Mouse (Mus musculus) kidney, embryonic 16.5 days (tissue): Measurements from ENCODE around the gene Mab21l1. TPM values are rescaled to one million over a fixed set of nuclear protein-coding genes. Genes with fewer than 3 reads are reported as not detected.
A peak's percentile ranks its signal among the peaks of the same experiment; 100 is the strongest.

Source experiments
- ATAC-seq: fragments of 200-750 bp; cut with Nextera tagmentation; 2 replicates; pipeline ENCODE4 v1.8.0; 2017; ENCODE audit warnings: moderate TSS enrichment; ENCODE audit not compliant: low FRiP score, low TSS enrichment
- H3K27ac ChIP-seq: fragments of 300-500 bp; sonication (generic); 2 replicates; pipeline ENCODE4 v1.5.1; 2014; ENCODE audit warnings: low read length
- H3K27me3 ChIP-seq: fragments of 300-500 bp; sonication (generic); 2 replicates; pipeline ENCODE4 v1.6.1; 2014; ENCODE audit warnings: low read length, control low read depth, mixed read lengths; ENCODE audit not compliant: insufficient read depth
- H3K36me3 ChIP-seq: fragments of 300-500 bp; sonication (generic); 2 replicates; pipeline ENCODE4 v1.6.1; 2014; ENCODE audit warnings: low read length, control low read depth, mixed read lengths; ENCODE audit not compliant: insufficient read depth
- H3K4me1 ChIP-seq: fragments of 300-500 bp; sonication (generic); 2 replicates; pipeline ENCODE4 v1.6.1; 2014; ENCODE audit warnings: low read length, control low read depth, mixed read lengths; ENCODE audit not compliant: insufficient read depth
- H3K4me2 ChIP-seq: fragments of 300-500 bp; sonication (generic); replicated peaks from 2 replicates; pipeline ENCODE4 v1.6.1; 2014; ENCODE audit warnings: low read depth, low read length
- H3K4me3 ChIP-seq: fragments of 300-500 bp; sonication (generic); 2 replicates; pipeline ENCODE4 v1.5.1; 2014; ENCODE audit warnings: mild to moderate bottlenecking, low read length
- H3K9ac ChIP-seq: fragments of 300-500 bp; sonication (generic); replicated peaks from 2 replicates; pipeline ENCODE4 v1.6.1; 2014; ENCODE audit warnings: low read length
- H3K9me3 ChIP-seq: fragments of 300-500 bp; sonication (generic); 2 replicates; pipeline ENCODE4 v1.6.1; 2016; ENCODE audit warnings: low read length, control low read depth
- WGBS: fragments of 180-500 bp; shearing (Covaris S2); extraction: QIAGEN DNeasy Blood & Tissue Kit; methylation state at CpG from one replicate; pipeline ENCODE4 v1.1.7; 2014; 5-methylcytosine and 5-hydroxymethylcytosine counted together
- polyA plus RNA-seq: library from polyadenylated mRNA; unstranded; fragments of >200 nt; fragmentation: Nextera tagmentation; extraction: Ambion mirVana; gene quantifications from 2 replicates; pipeline ENCODE4 v1.2.1, GENCODE M21; 2015

Mab21l1 gene
- 0.37 TPM in 2 replicates for polyA plus RNA-seq

- H3K27me3 ChIP-seq, result peaks cover 78% of the 10 kb centered on the region
- no peaks in the 10 kb centered on the region for H3K9me3 ChIP-seq
- peaks cover 30% of the 10 kb centered on the region for H3K4me1 ChIP-seq
- peak within 1 kb of the TSS; percentile 35 for H3K4me3 ChIP-seq
- no peak within 1 kb of the TSS for H3K9ac ChIP-seq
- peak within 1 kb of the TSS; percentile 53 for H3K4me2 ChIP-seq
- H3K36me3 ChIP-seq, result no peaks in the 10 kb centered on the region
- 9% methylated on average over 16 of the region's 16 CpGs for WGBS
- no peak for ATAC-seq
- no peak within 1 kb of the TSS for H3K27ac ChIP-seq
Measured at GRCm38 (mm10) chr3:55782056-55782687, at the start of gene Mab21l1. Mab21l1 (plus strand) TSS chr3:55782510.

- no peak overlapping the region for H3K9ac ChIP-seq
- H3K9me3 ChIP-seq, result no peaks in the 10 kb centered on the region
- no peak overlapping the region for H3K4me2 ChIP-seq
- H3K27me3 ChIP-seq, result no peaks in the 10 kb centered on the region
- H3K36me3 ChIP-seq, result no peaks in the 10 kb centered on the region
- no peak overlapping the region for H3K27ac ChIP-seq
- H3K4me1 ChIP-seq, result no peaks in the 10 kb centered on the region
- no peak overlapping the region for H3K4me3 ChIP-seq
- 69% methylated on average over 6 of the region's 6 CpGs for WGBS
- no peak for ATAC-seq
Measured at GRCm38 (mm10) chr3:55733665-55734064, 48.6 kb upstream of the Mab21l1 start.

- ATAC-seq, result no peak
- Histone ChIP-seq H3K27ac (no peak overlapping the region), H3K4me2 (no peak overlapping the region), H3K36me3 (no peaks in the 10 kb centered on the region), H3K9me3 (no peaks in the 10 kb centered on the region), H3K9ac (no peak overlapping the region), H3K4me1 (no peaks in the 10 kb centered on the region), H3K4me3 (no peak overlapping the region), H3K27me3 (no peaks in the 10 kb centered on the region)
- WGBS, result 72% methylated on average over 6 of the region's 6 CpGs
Measured at GRCm38 (mm10) chr3:55741428-55741827, 40.9 kb upstream of the Mab21l1 start.

GRCm38 (mm10) chr3:55742218-55742617 lies 40.1 kb upstream of the Mab21l1 start:
- Histone ChIP-seq H3K9ac (no peak overlapping the region), H3K9me3 (no peaks in the 10 kb centered on the region), H3K4me1 (no peaks in the 10 kb centered on the region), H3K27me3 (no peaks in the 10 kb centered on the region), H3K36me3 (no peaks in the 10 kb centered on the region), H3K4me2 (no peak overlapping the region), H3K27ac (no peak overlapping the region), H3K4me3 (no peak overlapping the region)
- ATAC-seq, result no peak
- WGBS, result 85% methylated on average over 5 of the region's 5 CpGs

GRCm38 (mm10) chr3:55742654-55743053 lies 39.7 kb upstream of the Mab21l1 start:
- Histone ChIP-seq H3K9ac (no peak overlapping the region), H3K36me3 (no peaks in the 10 kb centered on the region), H3K9me3 (no peaks in the 10 kb centered on the region), H3K27me3 (no peaks in the 10 kb centered on the region), H3K4me2 (no peak overlapping the region), H3K27ac (no peak overlapping the region), H3K4me3 (no peak overlapping the region), H3K4me1 (no peaks in the 10 kb centered on the region)
- no peak for ATAC-seq
- WGBS, result 77% methylated on average over 4 of the region's 4 CpGs

GRCm38 (mm10) chr3:55743885-55744284 lies 38.4 kb upstream of the Mab21l1 start:
- 81% methylated on average over 5 of the region's 5 CpGs for WGBS
- no peak overlapping the region for H3K4me3 ChIP-seq
- H3K36me3 ChIP-seq, result no peaks in the 10 kb centered on the region
- H3K4me1 ChIP-seq, result no peaks in the 10 kb centered on the region
- no peaks in the 10 kb centered on the region for H3K9me3 ChIP-seq
- H3K27ac ChIP-seq, result no peak overlapping the region
- ATAC-seq, result no peak
- no peak overlapping the region for H3K4me2 ChIP-seq
- H3K9ac ChIP-seq, result no peak overlapping the region
- H3K27me3 ChIP-seq, result no peaks in the 10 kb centered on the region

- 66% methylated on average over 11 of the region's 11 CpGs for WGBS
- Histone ChIP-seq H3K4me2 (no peak overlapping the region), H3K4me1 (no peaks in the 10 kb centered on the region), H3K27me3 (no peaks in the 10 kb centered on the region), H3K27ac (no peak overlapping the region), H3K36me3 (no peaks in the 10 kb centered on the region), H3K9me3 (no peaks in the 10 kb centered on the region), H3K4me3 (no peak overlapping the region), H3K9ac (no peak overlapping the region)
- no peak for ATAC-seq
Measured at GRCm38 (mm10) chr3:55750445-55751065, 31.8 kb upstream of the Mab21l1 start.

- Histone ChIP-seq H3K4me1 (no peaks in the 10 kb centered on the region), H3K36me3 (no peaks in the 10 kb centered on the region), H3K4me3 (no peak overlapping the region), H3K9ac (no peak overlapping the region), H3K27ac (no peak overlapping the region), H3K27me3 (no peaks in the 10 kb centered on the region), H3K4me2 (no peak overlapping the region), H3K9me3 (no peaks in the 10 kb centered on the region)
- 80% methylated on average over 5 of the region's 5 CpGs for WGBS
- no peak for ATAC-seq
Measured at GRCm38 (mm10) chr3:55751363-55751762, 30.9 kb upstream of the Mab21l1 start.

- no peak overlapping the region for H3K4me3 ChIP-seq
- no peak for ATAC-seq
- no peak overlapping the region for H3K9ac ChIP-seq
- no peaks in the 10 kb centered on the region for H3K9me3 ChIP-seq
- no peak overlapping the region for H3K4me2 ChIP-seq
- H3K27me3 ChIP-seq, result no peaks in the 10 kb centered on the region
- WGBS, result 93% methylated on average over 4 of the region's 4 CpGs
- H3K27ac ChIP-seq, result no peak overlapping the region
- H3K4me1 ChIP-seq, result no peaks in the 10 kb centered on the region
- no peaks in the 10 kb centered on the region for H3K36me3 ChIP-seq
Measured at GRCm38 (mm10) chr3:55752558-55752957, 29.8 kb upstream of the Mab21l1 start.

- Histone ChIP-seq H3K9ac (no peak overlapping the region), H3K27me3 (no peaks in the 10 kb centered on the region), H3K36me3 (no peaks in the 10 kb centered on the region), H3K4me3 (no peak overlapping the region), H3K9me3 (no peaks in the 10 kb centered on the region), H3K4me2 (no peak overlapping the region), H3K4me1 (no peaks in the 10 kb centered on the region), H3K27ac (no peak overlapping the region)
- 91% methylated on average over 6 of the region's 6 CpGs for WGBS
- ATAC-seq, result no peak
Measured at GRCm38 (mm10) chr3:55753872-55754271, 28.4 kb upstream of the Mab21l1 start.
